Mouse (Mus musculus): ENCODE data around the gene Rad18. TPM values are rescaled to one million over a fixed set of nuclear protein-coding genes. Genes with fewer than 3 reads are reported as not detected.
"Not testable (repeated sequence)": the region's sequence is repeated elsewhere in the genome, so short reads cannot be mapped to it uniquely, and the experiment has no call there.

Rad18 gene
- 9.3 and 10.4 TPM in 2 replicates for total RNA-seq (2021)
- long read RNA-seq, experiment 1, partial matches to known transcripts = 1 of 4 reads
- long read RNA-seq, experiment 1, other reads (novel, unspliced or antisense) = 3 of 4 reads
- long read RNA-seq, experiment 2, partial matches to known transcripts = 1 of 6 reads
- long read RNA-seq, experiment 2, other reads (novel, unspliced or antisense) = 4 of 6 reads

- peak; percentile 91 for DNase-seq
These were observed at the start of gene Rad18 for GRCm38 (mm10) chr6:112696056-112696950. Gene Rad18 (minus strand): TSS chr6:112696686.

GRCm38 (mm10) chr6:112742297-112742696 lies 45.8 kb upstream of the Rad18 start:
- DNase-seq = no peak

- no peak for DNase-seq
These were observed 45.3 kb upstream of the Rad18 start for GRCm38 (mm10) chr6:112741766-112742165.

GRCm38 (mm10) chr6:112739635-112740034 lies 43.1 kb upstream of the Rad18 start:
- no peak for DNase-seq

GRCm38 (mm10) chr6:112738924-112739323 lies 42.4 kb upstream of the Rad18 start:
- DNase-seq = no peak

- DNase-seq = no peak
These were observed 40.0 kb upstream of the Rad18 start for GRCm38 (mm10) chr6:112736471-112736870.

GRCm38 (mm10) chr6:112735054-112735453 lies 38.6 kb upstream of the Rad18 start:
- DNase-seq = no peak

- no peak for DNase-seq
These were observed 37.5 kb upstream of the Rad18 start for GRCm38 (mm10) chr6:112733942-112734341.

GRCm38 (mm10) chr6:112732434-112732833 lies 35.9 kb upstream of the Rad18 start:
- no peak for DNase-seq

GRCm38 (mm10) chr6:112731386-112731785 lies 34.9 kb upstream of the Rad18 start:
- peak; percentile 69 for DNase-seq

GRCm38 (mm10) chr6:112728760-112729422 lies 32.4 kb upstream of the Rad18 start:
- peak; percentile 77 for DNase-seq

GRCm38 (mm10) chr6:112725468-112725867 lies 29.0 kb upstream of the Rad18 start:
- DNase-seq = no peak

- no peak for DNase-seq
These were observed 24.1 kb upstream of the Rad18 start for GRCm38 (mm10) chr6:112720409-112721080.

- no peak for DNase-seq
These were observed 23.5 kb upstream of the Rad18 start for GRCm38 (mm10) chr6:112719983-112720382.

- peak; percentile 34 for DNase-seq
These were observed 20.7 kb upstream of the Rad18 start for GRCm38 (mm10) chr6:112717168-112717567.

- DNase-seq = no peak
These were observed 17.5 kb upstream of the Rad18 start for GRCm38 (mm10) chr6:112713951-112714350.

GRCm38 (mm10) chr6:112702296-112702695 lies 5.8 kb upstream of the Rad18 start:
- not testable (repeated sequence) for DNase-seq

- DNase-seq = peak; percentile 76
These were observed 3.9 kb upstream of the Rad18 start for GRCm38 (mm10) chr6:112700392-112700791.

- no peak for DNase-seq
These were observed 2.6 kb upstream of the Rad18 start for GRCm38 (mm10) chr6:112699115-112699514.

GRCm38 (mm10) chr6:112694492-112694891 lies 2.0 kb downstream of the Rad18 start:
- DNase-seq = no peak

- DNase-seq = no peak
These were observed 5.0 kb downstream of the Rad18 start for GRCm38 (mm10) chr6:112691523-112691922.

- DNase-seq = no peak
These were observed 8.5 kb downstream of the Rad18 start for GRCm38 (mm10) chr6:112688033-112688432.

All from adrenal gland, postnatal 14 days (tissue).